Mouse (Mus musculus) MEL (cell line): ENCODE measurements at regions not wholly inside any gene's neighbourhood (a gene's known extent, or its start where the extent isn't known, plus 50 kb on each side); places are given as distances from the start of the nearest gene placed in this dataset.

Experiments
- DNase-seq: peaks from one replicate; pipeline ENCODE4 v3.0.0; 2011; ENCODE audit warnings: low read depth, low spot score
- H3K27ac ChIP-seq: 2 replicates; pipeline ENCODE4 v1.5.1; 2012; ENCODE audit warnings: low read depth, mild to moderate bottlenecking, control low read depth, low read length, moderate library complexity; ENCODE audit not compliant: control insufficient read depth
- H3K27me3 ChIP-seq, 2 experiments: fragments of 150-350 bp in 1 of 2; sonication (generic) in 1 of 2; 2 replicates each; pipeline ENCODE4 v1.6.1; 2012; ENCODE audit warnings: low read length in 2 of 2, mild to moderate bottlenecking in 2 of 2, improper control_type of control experiment in 1 of 2, moderate library complexity in 1 of 2; ENCODE audit not compliant: insufficient read depth in 2 of 2, control insufficient read depth in 1 of 2
- H3K36me3 ChIP-seq, 2 experiments: 2 replicates each; pipeline ENCODE4 v1.6.1; 2012 to 2014; ENCODE audit warnings: low read length in 2 of 2, improper control_type of control experiment in 1 of 2, inconsistent platforms in 1 of 2, mild to moderate bottlenecking in 1 of 2; ENCODE audit not compliant: insufficient read depth in 2 of 2, control insufficient read depth in 1 of 2
- H3K4me1 ChIP-seq, 2 experiments: fragments of 150-350 bp in 1 of 2; sonication (generic) in 1 of 2; 2 replicates each; pipeline ENCODE4 v1.6.1; 2012; ENCODE audit warnings: low read length in 2 of 2, improper control_type of control experiment in 1 of 2, mild to moderate bottlenecking in 1 of 2; ENCODE audit not compliant: insufficient read depth in 2 of 2, control insufficient read depth in 1 of 2
- H3K4me3 ChIP-seq, 2 experiments: fragments of 150-350 bp in 1 of 2; sonication (generic) in 1 of 2; 2 replicates each; pipeline ENCODE4 v1.5.1; 2012; ENCODE audit warnings: low read depth in 2 of 2, low read length in 2 of 2, mild to moderate bottlenecking in 2 of 2, moderate library complexity in 2 of 2, control low read depth in 1 of 2, improper control_type of control experiment in 1 of 2; ENCODE audit not compliant: control insufficient read depth in 1 of 2, insufficient read depth in 1 of 2
- H3K79me2 ChIP-seq: 2 replicates; pipeline ENCODE4 v1.6.1; 2012; ENCODE audit warnings: mild to moderate bottlenecking, low read length, moderate library complexity; ENCODE audit not compliant: control insufficient read depth, poor library complexity, insufficient read depth
- H3K9ac ChIP-seq: 2 replicates; pipeline ENCODE4 v1.6.1; 2012; ENCODE audit warnings: low read depth, mild to moderate bottlenecking, control low read depth, low read length, moderate library complexity; ENCODE audit not compliant: control insufficient read depth, poor library complexity, severe bottlenecking
- H3K9me3 ChIP-seq: fragments of 150-350 bp; sonication (generic); replicated peaks from 2 replicates; pipeline ENCODE4 v1.6.1; 2012; ENCODE audit warnings: mild to moderate bottlenecking, low read length, improper control_type of control experiment, moderate library complexity; ENCODE audit not compliant: insufficient read depth
- BHLHE40 ChIP-seq: IDR thresholded peaks from 2 replicates; pipeline ENCODE4 v1.6.1; 2012; ENCODE audit warnings: low read depth, mild to moderate bottlenecking, inconsistent platforms, low read length, improper control_type of control experiment, borderline replicate concordance
- ELF1 ChIP-seq: IDR thresholded peaks from 2 replicates; pipeline ENCODE4 v1.6.1; 2014; ENCODE audit warnings: low read depth, mild to moderate bottlenecking, inconsistent platforms, low read length, improper control_type of control experiment, moderate library complexity
- EP300 ChIP-seq, 2 experiments: IDR thresholded peaks; 2 replicates each; pipeline ENCODE4 v1.6.1; 2011; ENCODE audit warnings: improper control_type of control experiment in 2 of 2, low read length in 2 of 2, low read depth in 1 of 2, mild to moderate bottlenecking in 1 of 2
- ETS1 ChIP-seq: IDR thresholded peaks from 2 replicates; pipeline ENCODE4 v1.6.1; 2012; ENCODE audit warnings: low read depth, mild to moderate bottlenecking, inconsistent platforms, low read length, improper control_type of control experiment, moderate library complexity
- HCFC1 ChIP-seq: IDR thresholded peaks from 2 replicates; pipeline ENCODE4 v1.6.1; 2012; ENCODE audit warnings: low read depth, mild to moderate bottlenecking, inconsistent platforms, low read length, improper control_type of control experiment, moderate library complexity
- KAT2A ChIP-seq: conservative IDR thresholded peaks from 2 replicates; pipeline ENCODE4 v1.6.1; 2012; ENCODE audit warnings: low read depth, low read length, improper control_type of control experiment, inconsistent platforms
- MAFK ChIP-seq: IDR thresholded peaks from 2 replicates; pipeline ENCODE4 v1.6.1; 2011; ENCODE audit warnings: low read depth, mild to moderate bottlenecking, low read length, improper control_type of control experiment, borderline replicate concordance
- MAZ ChIP-seq: IDR thresholded peaks from 2 replicates; pipeline ENCODE4 v1.6.1; 2012; ENCODE audit warnings: low read depth, mild to moderate bottlenecking, inconsistent platforms, low read length, improper control_type of control experiment
- MXI1 ChIP-seq: IDR thresholded peaks from 2 replicates; pipeline ENCODE4 v1.6.1; 2011; ENCODE audit warnings: mild to moderate bottlenecking, low read depth, low read length, improper control_type of control experiment
- MYB ChIP-seq: IDR thresholded peaks from 2 replicates; pipeline ENCODE4 v1.6.1; 2011; ENCODE audit warnings: mild to moderate bottlenecking, low read depth, low read length, improper control_type of control experiment
- MYC ChIP-seq: IDR thresholded peaks from 2 replicates; pipeline ENCODE4 v1.6.1; 2011; ENCODE audit warnings: low read depth, mild to moderate bottlenecking, low read length, improper control_type of control experiment, moderate library complexity
- NELFE ChIP-seq: IDR thresholded peaks from 2 replicates; pipeline ENCODE4 v1.6.1; 2011; ENCODE audit warnings: low read depth, low read length, improper control_type of control experiment
- POLR2AphosphoS2 ChIP-seq: IDR thresholded peaks from 2 replicates; pipeline ENCODE4 v1.6.1; 2011; ENCODE audit warnings: low read length, improper control_type of control experiment
- POLR2AphosphoS5 ChIP-seq: IDR thresholded peaks from 2 replicates; pipeline ENCODE4 v1.6.1; 2012; ENCODE audit warnings: low read depth, borderline replicate concordance, mild to moderate bottlenecking, inconsistent platforms, low read length, moderate library complexity, mixed read lengths
- TAL1 ChIP-seq: IDR thresholded peaks from 2 replicates; pipeline ENCODE4 v1.6.1; 2012; ENCODE audit warnings: mild to moderate bottlenecking, inconsistent platforms, low read length, moderate library complexity, mixed read lengths
- TCF12 ChIP-seq: IDR thresholded peaks from 2 replicates; pipeline ENCODE4 v1.6.1; 2014; ENCODE audit warnings: low read depth, mild to moderate bottlenecking, inconsistent platforms, low read length, improper control_type of control experiment, moderate library complexity
- UBTF ChIP-seq: IDR thresholded peaks from 2 replicates; pipeline ENCODE4 v1.6.1; 2012; ENCODE audit warnings: low read depth, mild to moderate bottlenecking, inconsistent platforms, low read length, improper control_type of control experiment, moderate library complexity, borderline replicate concordance; ENCODE audit not compliant: insufficient read depth
- ZC3H11A ChIP-seq: IDR thresholded peaks from 2 replicates; pipeline ENCODE4 v1.6.1; 2012; ENCODE audit warnings: low read depth, mild to moderate bottlenecking, inconsistent platforms, low read length, improper control_type of control experiment
- ZMIZ1 ChIP-seq: IDR thresholded peaks from 2 replicates; pipeline ENCODE4 v1.6.1; 2012; ENCODE audit warnings: low read depth, mild to moderate bottlenecking, inconsistent platforms, low read length, improper control_type of control experiment, moderate library complexity
- ZNF384 ChIP-seq: IDR thresholded peaks from 2 replicates; pipeline ENCODE4 v1.6.1; 2012; ENCODE audit warnings: low read depth, mild to moderate bottlenecking, inconsistent platforms, low read length, improper control_type of control experiment

- H3K4me1 ChIP-seq: no peaks in the 10 kb centered on the region
- no peak for TF ChIP-seq MXI1
- TF ChIP-seq EP300 (IDR thresholded peaks at IDR 0.05; ENCODE audit: low read depth in 1 of 2, low read length in 2 of 2): no peak
- no peak for TF ChIP-seq TAL1
- no peak for TF ChIP-seq BHLHE40
- no peak for TF ChIP-seq POLR2AphosphoS2
- no peak for TF ChIP-seq ZC3H11A
- no peak for TF ChIP-seq HCFC1
- TF ChIP-seq POLR2AphosphoS5: no peak
- TF ChIP-seq ELF1: no peak
- TF ChIP-seq KAT2A: no peak
- TF ChIP-seq ZMIZ1: no peak
- no peak for TF ChIP-seq ZNF384
- no peak for TF ChIP-seq NELFE
- no peak for TF ChIP-seq MYC
- no peak for TF ChIP-seq MAZ
- no peak for TF ChIP-seq ETS1
- no peak for TF ChIP-seq TCF12
- no peak for TF ChIP-seq UBTF
- no peak for TF ChIP-seq MYB
- no peak overlapping the region for H3K4me3 ChIP-seq
- H3K79me2 ChIP-seq: no peaks in the 10 kb centered on the region
- no peaks in the 10 kb centered on the region for H3K36me3 ChIP-seq
- H3K27ac ChIP-seq: no peak overlapping the region
- DNase-seq: no peak
- no peaks in the 10 kb centered on the region for H3K9me3 ChIP-seq
- no peaks in the 10 kb centered on the region for H3K27me3 ChIP-seq
- H3K9ac ChIP-seq: no peak overlapping the region
Measured at GRCm38 (mm10) chr10:120707771-120708750, 190.8 kb downstream of the Msrb3 start.

- Histone ChIP-seq H3K27me3 (no peaks in the 10 kb centered on the region), H3K79me2 (no peaks in the 10 kb centered on the region)
- TF ChIP-seq MXI1: no peak
- no peak for TF ChIP-seq MAFK
- TF ChIP-seq UBTF: no peak
- TF ChIP-seq, all 39 proteins: peak for 0
- Histone ChIP-seq H3K4me3 (no peak overlapping the region), H3K36me3 (no peaks in the 10 kb centered on the region), H3K9me3 (no peaks in the 10 kb centered on the region), H3K27ac (no peak overlapping the region), H3K4me1 (no peaks in the 10 kb centered on the region), H3K9ac (no peak overlapping the region)
- DNase-seq: no peak
Measured at GRCm38 (mm10) chr10:120706684-120707290, 192.1 kb downstream of the Msrb3 start.
